Mouse (Mus musculus): ENCODE measurements around the gene Slc10a3. TPM values are rescaled to one million over a fixed set of nuclear protein-coding genes. Genes with fewer than 3 reads are reported as not detected.
A peak's percentile ranks its signal among the peaks of the same experiment; 100 is the strongest.
"Not testable (repeated sequence)": the region's sequence is repeated elsewhere in the genome, so short reads cannot be mapped to it uniquely, and the experiment has no call there.

Gene Slc10a3
- polyA plus RNA-seq, 1 experiment = 29.1 TPM

DNA sequence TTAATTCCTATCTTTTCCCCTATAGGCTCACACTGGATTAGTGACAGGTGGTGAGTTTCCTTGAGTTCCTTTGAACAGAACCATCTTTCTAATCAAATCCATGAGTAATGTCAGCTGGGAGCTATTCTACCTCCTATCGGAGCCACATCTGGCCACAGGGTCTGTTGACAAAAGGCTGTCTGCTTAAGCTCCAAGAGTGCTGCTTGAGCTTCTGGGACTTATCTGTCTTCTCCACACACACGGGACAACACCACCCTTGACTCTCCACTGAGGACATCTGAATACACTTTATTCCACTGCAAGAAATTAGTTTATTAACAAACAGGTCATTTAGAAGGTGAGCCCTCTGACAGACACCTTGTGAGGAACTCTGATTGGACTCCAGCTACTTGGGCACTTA lies 11.3 kb upstream of the Slc10a3 start:
- TF ChIP-seq CTCF (IDR thresholded peaks at IDR 0.05; ENCODE audit: borderline replicate concordance, control insufficient read depth, extremely low read depth, insufficient read depth, low read length, poor library complexity) = no peak
- H3K27ac ChIP-seq (ENCODE audit: control insufficient read depth, insufficient read depth, low read length) = no peak overlapping the region
- H3K27me3 ChIP-seq (ENCODE audit: control insufficient read depth, insufficient read depth, low read length) = no peaks in the 10 kb centered on the region
- WGBS = 100% methylated on average over 2 of the region's 2 CpGs
- no peak overlapping the region for H3K4me3 ChIP-seq (ENCODE audit: control insufficient read depth, insufficient read depth, low read length)
- DNase-seq = no peak
- no peaks in the 10 kb centered on the region for H3K4me1 ChIP-seq (replicated peaks; ENCODE audit: control insufficient read depth, insufficient read depth, low read length)
- H3K36me3 ChIP-seq (ENCODE audit: control insufficient read depth, insufficient read depth, low read length) = peaks cover 6% of the 10 kb centered on the region; the same call in 1 of the 2 replicates

GRCm38 (mm10) chrX:74368209-74368909 lies 4.8 kb downstream of the Slc10a3 start:
- Histone ChIP-seq H3K36me3 (ENCODE audit: control insufficient read depth, insufficient read depth, low read length) (0 out of 2 replicates have a peak, but pooled peaks cover 4% of the 10 kb centered on the region), H3K27me3 (ENCODE audit: control insufficient read depth, insufficient read depth, low read length) (no peaks in the 10 kb centered on the region), H3K27ac (ENCODE audit: control insufficient read depth, insufficient read depth, low read length) (peak overlapping the region; percentile 17; the same call in 1 of the 2 replicates), H3K4me3 (ENCODE audit: control insufficient read depth, insufficient read depth, low read length) (peak overlapping the region; percentile 91), H3K4me1 (replicated peaks; ENCODE audit: control insufficient read depth, insufficient read depth, low read length) (peaks cover 14% of the 10 kb centered on the region)
- under 1% methylated on average over 47 of the region's 49 CpGs for WGBS
- no peak for TF ChIP-seq POLR2A (IDR thresholded peaks at IDR 0.05; ENCODE audit: control insufficient read depth, extremely low read depth, insufficient read depth, low read length, poor library complexity)
- no peak for TF ChIP-seq CTCF (IDR thresholded peaks at IDR 0.05; ENCODE audit: borderline replicate concordance, control insufficient read depth, extremely low read depth, insufficient read depth, low read length, poor library complexity)
- peak; percentile 52 for DNase-seq

DNA sequence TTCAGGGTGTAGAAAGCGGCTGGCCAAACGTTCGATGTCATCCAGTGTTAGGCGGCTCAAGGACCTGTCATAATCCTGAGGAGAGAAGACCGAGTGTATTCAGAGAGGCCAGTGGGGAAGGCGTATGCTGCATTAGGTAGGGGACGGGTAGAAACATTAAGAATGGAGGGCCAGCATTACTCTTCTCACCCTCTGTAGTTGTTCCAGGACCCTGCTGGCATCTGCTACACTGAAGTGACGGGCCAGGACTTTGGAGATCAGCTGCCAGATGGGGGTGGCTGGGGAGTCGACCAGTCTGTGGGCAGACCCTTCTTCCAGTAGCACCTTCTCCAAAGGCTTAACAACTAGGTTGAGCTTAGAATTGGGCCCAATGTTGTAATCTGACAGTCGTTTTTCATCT lies 5.6 kb downstream of the Slc10a3 start:
- DNase-seq = no peak
- 57% methylated on average over 10 of the region's 10 CpGs for WGBS
- H3K27me3 ChIP-seq (ENCODE audit: control insufficient read depth, insufficient read depth, low read length) = no peaks in the 10 kb centered on the region
- 0 out of 2 replicates have a peak, but pooled peaks cover 4% of the 10 kb centered on the region for H3K36me3 ChIP-seq (ENCODE audit: control insufficient read depth, insufficient read depth, low read length)
- H3K27ac ChIP-seq (ENCODE audit: control insufficient read depth, insufficient read depth, low read length) = no peak overlapping the region
- H3K4me1 ChIP-seq (replicated peaks; ENCODE audit: control insufficient read depth, insufficient read depth, low read length) = peaks cover 14% of the 10 kb centered on the region
- TF ChIP-seq CTCF (IDR thresholded peaks at IDR 0.05; ENCODE audit: borderline replicate concordance, control insufficient read depth, extremely low read depth, insufficient read depth, low read length, poor library complexity) = no peak
- TF ChIP-seq POLR2A (IDR thresholded peaks at IDR 0.05; ENCODE audit: control insufficient read depth, extremely low read depth, insufficient read depth, low read length, poor library complexity) = no peak
- peak overlapping the region; percentile 91 for H3K4me3 ChIP-seq (ENCODE audit: control insufficient read depth, insufficient read depth, low read length)

- Histone ChIP-seq H3K27ac (ENCODE audit: control insufficient read depth, insufficient read depth, low read length) (no peak overlapping the region), H3K4me1 (replicated peaks; ENCODE audit: control insufficient read depth, insufficient read depth, low read length) (no peaks in the 10 kb centered on the region), H3K36me3 (ENCODE audit: control insufficient read depth, insufficient read depth, low read length) (no peaks in the 10 kb centered on the region), H3K4me3 (ENCODE audit: control insufficient read depth, insufficient read depth, low read length) (no peak overlapping the region), H3K27me3 (ENCODE audit: control insufficient read depth, insufficient read depth, low read length) (no peaks in the 10 kb centered on the region)
- DNase-seq = no peak
- no peak for TF ChIP-seq CTCF (IDR thresholded peaks at IDR 0.05; ENCODE audit: borderline replicate concordance, control insufficient read depth, extremely low read depth, insufficient read depth, low read length, poor library complexity)
- no peak for TF ChIP-seq POLR2A (IDR thresholded peaks at IDR 0.05; ENCODE audit: control insufficient read depth, extremely low read depth, insufficient read depth, low read length, poor library complexity)
- 81% methylated on average over 11 of the region's 11 CpGs for WGBS
Observed at GRCm38 (mm10) chrX:74359171-74359570, 14.0 kb downstream of the Slc10a3 start.

- H3K4me3 ChIP-seq (ENCODE audit: control insufficient read depth, insufficient read depth, low read length); H3K4me1 ChIP-seq (replicated peaks; ENCODE audit: control insufficient read depth, insufficient read depth, low read length); H3K36me3 ChIP-seq (ENCODE audit: control insufficient read depth, insufficient read depth, low read length); DNase-seq; H3K27ac ChIP-seq (ENCODE audit: control insufficient read depth, insufficient read depth, low read length); H3K27me3 ChIP-seq (ENCODE audit: control insufficient read depth, insufficient read depth, low read length): not testable (repeated sequence)
- 85% methylated on average over 3 of the region's 3 CpGs for WGBS
Observed at GRCm38 (mm10) chrX:74357069-74357468, 16.1 kb downstream of the Slc10a3 start.

DNA sequence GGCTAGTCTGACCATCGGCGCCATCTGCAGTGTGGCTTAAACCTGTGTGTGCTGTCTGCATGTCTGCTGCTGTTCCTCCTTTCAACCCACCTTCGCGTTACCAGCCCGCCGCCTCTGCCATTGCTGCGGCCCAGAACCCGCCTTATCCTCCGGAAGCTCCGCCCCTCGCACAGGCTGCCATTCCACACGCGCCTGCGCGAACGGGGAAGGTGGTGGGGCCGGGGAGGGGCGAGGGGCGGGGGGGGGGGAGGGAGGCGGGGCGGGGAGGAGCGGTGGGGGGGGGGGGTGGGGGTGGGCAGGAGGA lies 19.7 kb downstream of the Slc10a3 start, which contains the start of gene Lage3:
Gene Lage3, minus strand, starts transcription at position 152 of the 304 bp plus-strand sequence.
- Histone ChIP-seq H3K27me3 (ENCODE audit: control insufficient read depth, insufficient read depth, low read length) (no peaks in the 10 kb centered on the region), H3K27ac (ENCODE audit: control insufficient read depth, insufficient read depth, low read length) (peak within 1 kb of the TSS; percentile 33), H3K4me3 (ENCODE audit: control insufficient read depth, insufficient read depth, low read length) (peak within 1 kb of the TSS; percentile 87), H3K36me3 (ENCODE audit: control insufficient read depth, insufficient read depth, low read length) (no peaks in the 10 kb centered on the region), H3K4me1 (replicated peaks; ENCODE audit: control insufficient read depth, insufficient read depth, low read length) (peaks cover 4% of the 10 kb centered on the region)
- DNase-seq = peak; percentile 77
- TF ChIP-seq CTCF (IDR thresholded peaks at IDR 0.05; ENCODE audit: borderline replicate concordance, control insufficient read depth, extremely low read depth, insufficient read depth, low read length, poor library complexity) (no peak), POLR2A (IDR thresholded peaks at IDR 0.05; ENCODE audit: control insufficient read depth, extremely low read depth, insufficient read depth, low read length, poor library complexity) (peak; percentile 34; the same call in 1 of the 2 replicates)
- whole genome bisulfite sequencing = 0% methylated on average over 11 of the region's 22 CpGs
